Mouse (Mus musculus) adrenal gland (tissue): ENCODE results near the gene Cdh4.

ENCODE experiments used
- intact Hi-C: fragments of 180-260 bp; cut with DNase I; formaldehyde crosslinking; loops from one replicate; pipeline ENCODE4 v1.15.1; 2025

Cdh4 gene

DNA sequence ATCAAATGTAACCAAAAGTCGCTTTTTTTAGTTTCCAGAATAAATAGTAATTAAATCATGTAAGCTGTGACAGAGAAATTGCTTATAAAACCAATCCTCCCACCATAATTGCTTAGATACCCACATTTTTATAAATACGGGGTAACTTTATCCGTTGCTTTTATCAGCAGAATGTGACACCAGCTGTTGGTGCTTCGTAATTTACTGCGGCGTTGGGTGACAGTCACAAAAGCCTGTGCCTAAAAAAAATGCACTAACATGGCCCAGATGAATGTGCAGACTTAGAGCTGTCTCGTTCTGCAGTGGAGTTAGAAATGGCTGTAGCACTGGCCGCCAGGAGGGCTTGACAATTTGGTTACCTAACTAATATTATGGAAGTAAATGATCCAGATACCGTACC, 337.0 kb downstream of the Cdh4 start:
- intact Hi-C loops, result no loop called here

GRCm38 (mm10) chr2:179780961-179781360, 338.7 kb downstream of the Cdh4 start:
- intact Hi-C loops, result no loop called here

DNA sequence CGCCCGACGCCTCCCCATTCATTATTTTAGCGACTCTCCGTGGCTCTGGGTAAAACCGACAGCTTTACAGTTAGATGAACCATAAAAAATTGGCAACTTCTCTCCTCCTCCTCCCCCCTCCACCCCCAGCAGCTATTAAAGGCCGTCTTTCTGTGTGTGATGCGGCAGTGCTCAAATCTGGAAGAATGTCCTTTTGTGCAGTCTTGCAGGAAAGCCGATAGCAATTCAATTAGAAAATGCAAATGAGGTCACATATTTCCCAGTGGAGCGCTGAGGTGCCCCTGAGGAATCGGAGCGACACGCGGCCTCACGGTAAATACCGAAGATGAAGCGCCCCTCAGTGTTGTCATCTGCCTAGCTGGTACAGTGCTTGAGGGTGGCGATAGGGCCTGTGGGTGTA, 345.0 kb downstream of the Cdh4 start:
- intact Hi-C loops, result no loop called here

- intact Hi-C loops, result no loop called here
Measured at GRCm38 (mm10) chr2:179787797-179788196, 345.6 kb downstream of the Cdh4 start.

DNA sequence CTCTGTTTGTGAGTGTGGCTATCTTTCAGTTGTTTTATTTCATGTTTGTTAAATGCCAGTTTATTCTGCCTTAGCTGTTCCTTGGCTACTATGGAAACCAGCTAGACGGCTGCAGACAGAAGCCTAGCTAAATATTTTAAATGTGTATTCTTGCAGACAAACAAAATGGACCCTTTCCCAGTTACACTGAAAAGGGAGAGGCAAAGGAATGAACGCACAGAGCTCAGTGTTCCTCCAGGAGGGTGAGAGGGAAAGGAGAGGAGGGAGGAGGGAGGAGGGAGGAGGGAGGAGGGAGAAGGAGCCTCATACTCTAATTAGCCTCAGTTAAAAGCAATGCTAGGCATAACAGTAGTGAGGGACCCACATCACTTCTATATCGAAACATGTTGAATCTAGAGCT, 348.5 kb downstream of the Cdh4 start:
- intact Hi-C loops, result no loop called here

- intact Hi-C loops, result no loop called here
Measured at GRCm38 (mm10) chr2:179792426-179793133, 350.3 kb downstream of the Cdh4 start.

- intact Hi-C loops, result no loop called here
Measured at GRCm38 (mm10) chr2:179794354-179794753, 352.1 kb downstream of the Cdh4 start.

DNA sequence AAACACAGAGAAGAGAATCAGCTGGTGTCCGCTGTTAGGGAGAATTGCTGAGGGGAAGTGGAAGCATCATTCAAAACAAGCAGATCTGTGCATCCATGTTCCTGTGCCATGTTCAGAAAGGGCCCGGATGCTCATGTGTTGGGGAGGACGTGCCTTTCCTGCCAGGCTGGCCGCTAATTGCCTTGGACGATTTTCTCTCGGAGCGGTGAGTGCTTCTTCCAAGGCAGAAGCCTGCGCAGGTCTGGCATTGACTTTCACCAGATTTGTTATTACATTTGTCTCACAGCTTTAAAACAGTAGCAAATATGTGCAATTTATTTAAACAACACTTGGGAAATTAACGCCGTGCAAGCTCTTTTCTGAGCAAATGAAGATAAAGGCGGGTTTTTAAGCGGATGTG, 353.2 kb downstream of the Cdh4 start:
- intact Hi-C loops, result no loop called here

DNA sequence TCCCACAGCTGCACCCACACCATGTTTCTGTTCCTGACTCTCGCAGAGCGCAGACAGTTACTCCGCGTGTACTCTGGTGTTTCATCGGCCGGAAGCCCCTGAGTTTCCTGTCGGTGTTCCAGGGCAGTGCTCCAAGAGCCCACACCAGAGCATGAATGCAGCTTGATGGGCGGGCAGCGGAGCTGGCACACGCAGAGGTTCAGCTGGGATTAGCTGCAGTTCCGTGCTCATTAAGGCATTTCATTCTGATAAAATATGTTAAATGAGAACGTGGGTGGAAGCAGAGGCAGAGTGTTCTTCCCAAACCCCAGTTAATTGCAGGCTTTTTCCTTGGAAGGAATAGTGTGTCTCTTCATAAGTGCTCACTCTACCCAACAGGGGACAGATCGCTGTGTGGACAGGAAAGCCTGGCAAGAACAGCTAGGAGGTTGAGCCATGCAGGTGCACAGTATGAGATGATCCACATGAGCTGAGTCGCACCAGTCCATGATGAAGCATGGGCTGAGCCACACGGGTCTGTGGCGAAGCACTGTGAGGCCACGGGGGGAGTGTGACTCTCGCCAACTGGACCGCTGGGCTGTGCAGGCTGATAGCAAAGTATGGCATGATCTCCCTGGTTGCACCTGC, 357.8 kb downstream of the Cdh4 start:
- intact Hi-C loops, result no loop called here

GRCm38 (mm10) chr2:179801042-179801441, 358.8 kb downstream of the Cdh4 start:
- intact Hi-C loops, result no loop called here

DNA sequence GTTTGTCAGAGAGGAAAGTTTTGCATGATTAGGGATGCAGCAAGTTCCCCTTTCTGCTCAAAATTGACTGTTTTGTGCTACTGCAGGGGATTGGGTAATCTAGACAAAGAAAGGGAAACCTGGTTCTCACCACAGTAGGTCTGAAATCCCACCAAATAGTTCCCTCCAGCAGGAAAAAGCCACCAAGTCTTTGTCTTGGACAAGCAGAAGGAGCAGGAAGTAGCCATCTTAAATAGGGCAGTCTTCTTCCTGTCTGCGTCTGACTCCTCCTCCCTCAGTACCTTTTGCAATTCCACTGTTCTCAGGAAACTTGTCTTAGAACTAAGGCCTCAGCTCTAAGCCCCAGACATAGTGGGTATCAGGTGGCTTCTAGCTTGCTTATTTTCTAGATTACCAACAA, 360.2 kb downstream of the Cdh4 start:
- intact Hi-C loops, result no loop called here

DNA sequence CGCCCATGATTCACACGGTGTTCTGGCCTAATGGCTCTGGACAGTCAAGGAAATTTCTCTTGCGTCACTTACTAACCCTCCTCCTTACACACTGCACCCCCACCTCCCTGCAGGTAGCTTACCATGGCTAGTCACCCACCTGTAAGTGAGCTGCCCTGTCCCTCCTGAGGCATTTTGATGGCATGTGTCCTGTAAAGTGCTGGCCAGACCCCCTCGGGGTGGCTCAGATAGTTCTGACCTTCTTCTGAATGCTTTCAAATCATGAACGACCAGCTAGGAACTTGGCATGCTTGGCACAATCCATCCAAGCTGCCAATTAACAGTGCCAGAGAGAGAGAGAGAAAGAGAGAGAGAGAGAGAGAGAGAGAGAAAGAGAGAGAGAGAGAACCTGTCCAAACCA, 368.9 kb downstream of the Cdh4 start:
- intact Hi-C loops, result no loop called here

- intact Hi-C loops, result no loop called here
Measured at GRCm38 (mm10) chr2:179813035-179813827, 371.0 kb downstream of the Cdh4 start.

DNA sequence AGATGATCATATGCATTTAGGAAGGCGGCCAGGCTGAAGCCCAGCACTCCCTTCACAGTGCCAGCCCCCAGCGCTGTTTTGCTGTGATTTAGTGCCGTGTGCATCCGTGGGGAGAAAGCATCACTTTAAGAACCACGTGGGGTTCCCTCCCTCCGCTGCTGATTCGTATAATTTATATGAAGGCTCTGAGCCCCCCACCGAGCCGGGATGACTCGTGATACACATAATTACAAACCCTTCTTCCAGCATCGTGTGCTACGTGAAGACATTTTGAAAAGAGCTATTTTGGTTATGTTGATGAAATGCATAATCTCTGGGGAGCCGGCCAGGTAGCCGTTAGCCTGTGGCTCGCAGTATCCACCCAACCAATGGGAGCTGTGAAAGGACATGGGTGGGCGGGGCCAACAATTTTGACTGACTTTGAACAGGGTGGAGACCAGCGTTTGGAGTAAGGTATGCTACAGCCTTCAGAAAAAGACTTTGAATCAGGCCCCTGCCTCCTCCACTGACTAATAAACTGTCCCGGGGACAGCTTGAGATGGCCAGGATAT, 382.6 kb downstream of the Cdh4 start:
- intact Hi-C loops, result no loop called here

GRCm38 (mm10) chr2:179828968-179829367, 386.7 kb downstream of the Cdh4 start:
- intact Hi-C loops, result no loop called here

GRCm38 (mm10) chr2:179829972-179830371, 387.7 kb downstream of the Cdh4 start:
- intact Hi-C loops, result loop anchor here (2.0 kb wide), 1 partner anchor 45 kb away; no protein-coding TSS in a partner anchor

GRCm38 (mm10) chr2:179834892-179835291, 392.7 kb downstream of the Cdh4 start:
- intact Hi-C loops, result no loop called here

GRCm38 (mm10) chr2:179835570-179835969, 393.3 kb downstream of the Cdh4 start:
- intact Hi-C loops, result no loop called here

DNA sequence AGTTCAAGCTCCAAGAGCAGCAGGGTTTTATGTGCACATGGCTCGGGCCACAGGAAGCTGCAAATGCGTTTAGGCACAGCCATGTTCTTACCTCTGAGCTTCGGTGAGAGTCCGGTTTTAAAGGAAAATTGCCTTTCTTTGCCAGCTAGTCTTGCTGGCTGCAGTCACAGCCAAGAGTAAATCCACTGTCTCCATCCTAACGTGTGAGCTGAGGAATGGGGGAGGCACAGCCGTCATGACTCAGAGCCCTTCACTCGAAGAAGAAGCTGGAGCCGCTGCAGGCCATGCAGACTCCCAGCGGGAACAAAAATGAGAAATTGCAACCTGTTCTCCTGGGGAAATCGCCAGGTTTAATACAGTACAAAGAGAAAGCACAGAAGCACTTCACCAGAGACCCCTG, 395.0 kb downstream of the Cdh4 start:
- intact Hi-C loops, result no loop called here

DNA sequence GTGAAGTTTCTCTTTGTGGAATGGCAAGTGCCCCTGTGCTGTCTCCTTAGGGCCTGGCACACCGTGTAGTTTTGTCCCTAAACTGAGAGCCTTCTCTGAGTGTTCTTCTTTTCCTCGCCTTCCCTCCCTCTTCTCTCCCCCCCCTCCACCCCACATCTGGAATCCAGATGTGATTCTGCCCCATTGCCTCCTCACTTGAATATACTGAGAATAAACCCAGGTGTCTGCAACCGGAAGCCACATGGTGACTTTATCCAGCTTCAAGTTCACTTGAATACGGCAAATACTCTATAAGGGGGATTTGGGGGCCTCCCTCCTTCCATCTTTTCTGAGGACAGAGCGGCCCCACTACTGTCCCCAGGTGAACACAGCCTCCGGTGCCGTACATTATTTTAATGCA, 395.8 kb downstream of the Cdh4 start:
- intact Hi-C loops, result no loop called here

GRCm38 (mm10) chr2:179842610-179843389, 400.6 kb downstream of the Cdh4 start:
- intact Hi-C loops, result no loop called here
